Mouse (Mus musculus): ENCODE results near the gene Nmnat1.
"Not testable (repeated sequence)": the region's sequence is repeated elsewhere in the genome, so short reads cannot be mapped to it uniquely, and the experiment has no call there.

The Nmnat1 gene

DNA sequence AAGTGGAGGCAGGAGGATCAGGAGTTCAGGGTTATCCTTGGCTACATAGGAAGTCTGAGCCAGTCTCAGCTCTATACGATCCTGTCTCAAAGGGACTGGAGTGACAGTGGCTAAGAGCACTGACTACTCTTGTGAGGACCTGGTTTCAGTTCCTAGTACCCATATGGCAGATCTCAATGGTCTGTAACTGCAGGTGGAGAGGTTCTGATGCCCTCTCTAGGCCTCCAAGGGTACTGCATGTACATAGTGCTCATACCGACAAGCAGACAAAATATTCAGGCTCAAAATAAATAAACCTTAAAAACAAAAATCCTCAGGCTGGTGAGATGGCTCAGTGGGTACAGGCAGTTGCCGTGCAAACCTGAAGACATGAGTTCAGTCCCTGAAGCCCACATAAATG, 6.1 kb upstream of the Nmnat1 start:
- no peak for DNase-seq (ENCODE audit: low read depth in 1 of 2, low spot score in 2 of 2)

DNA sequence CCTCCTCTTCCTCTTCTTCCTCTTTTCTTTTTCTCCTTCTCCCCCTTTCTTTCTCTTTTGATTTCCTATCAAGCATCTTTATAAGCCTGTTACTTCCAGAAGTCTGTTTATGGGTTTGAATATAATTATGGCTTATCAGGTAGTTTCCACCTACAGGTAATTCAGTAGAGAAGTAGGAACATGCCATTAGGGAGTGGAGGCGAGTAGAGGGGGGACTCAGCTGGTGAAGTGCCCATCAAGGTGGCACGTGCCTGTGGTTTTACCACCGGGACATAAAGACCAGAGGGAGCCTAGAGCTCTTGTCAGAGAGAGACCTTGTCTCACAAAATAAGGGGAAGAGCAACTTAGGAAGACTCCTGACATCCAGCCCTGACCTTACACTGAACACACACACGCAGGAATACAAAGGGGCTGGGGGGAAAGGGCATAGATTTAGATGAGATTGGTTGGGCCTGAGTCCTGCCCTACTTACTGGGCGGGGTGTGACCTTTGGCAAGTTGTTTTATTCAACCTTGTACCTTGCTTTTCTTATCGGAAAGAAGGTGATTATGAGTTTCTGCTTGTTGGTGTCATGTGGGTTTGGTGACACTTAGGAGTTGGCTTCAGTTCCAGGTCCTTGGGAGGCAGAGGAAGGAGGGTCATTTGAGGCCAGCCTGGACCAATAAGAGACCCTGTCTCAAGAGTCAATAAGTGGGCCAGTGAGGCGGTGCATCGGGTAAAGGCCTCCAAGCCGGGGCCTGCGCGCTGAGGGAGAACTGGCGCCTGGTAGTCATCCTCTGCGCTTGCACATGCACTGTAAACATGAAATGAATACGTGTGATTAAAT, 4.6 kb upstream of the Nmnat1 start:
- DNase-seq (ENCODE audit: low read depth in 1 of 2, low spot score in 2 of 2) = no peak

- no peak for DNase-seq (ENCODE audit: low read depth in 1 of 2, low spot score in 2 of 2)
Measured at GRCm38 (mm10) chr4:149487729-149488128, 2.7 kb upstream of the Nmnat1 start.

DNA sequence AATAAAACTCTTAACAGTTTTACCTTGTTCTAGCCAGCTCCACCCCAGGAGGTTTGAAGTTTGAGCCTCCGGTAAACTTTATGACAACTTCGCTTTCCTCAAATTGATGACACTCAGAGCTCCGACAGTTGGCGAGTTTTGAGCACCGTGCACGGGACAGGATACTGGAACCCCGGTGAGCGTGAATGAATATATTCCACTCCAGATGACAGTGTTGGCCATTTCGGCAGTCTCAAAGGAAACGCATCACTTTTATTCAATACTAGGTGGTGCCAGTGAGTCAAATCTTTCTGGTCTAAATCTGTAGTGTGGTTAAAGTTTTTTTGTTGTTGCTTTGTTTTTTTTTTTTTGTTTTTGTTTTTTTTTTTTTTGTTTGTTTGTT, 814 bp upstream of the Nmnat1 start:
- DNase-seq (ENCODE audit: low read depth in 1 of 2, low spot score in 2 of 2) = no peak

- no peak for DNase-seq (ENCODE audit: low read depth in 1 of 2, low spot score in 2 of 2)
Measured at GRCm38 (mm10) chr4:149484566-149484965, 436 bp downstream of the Nmnat1 start.

- no peak for DNase-seq (ENCODE audit: low read depth in 1 of 2, low spot score in 2 of 2)
Measured at GRCm38 (mm10) chr4:149477078-149477477, 7.9 kb downstream of the Nmnat1 start, which contains the start of gene Tmem274. TSS of gene Tmem274 (plus strand) at chr4:149477378.

DNA sequence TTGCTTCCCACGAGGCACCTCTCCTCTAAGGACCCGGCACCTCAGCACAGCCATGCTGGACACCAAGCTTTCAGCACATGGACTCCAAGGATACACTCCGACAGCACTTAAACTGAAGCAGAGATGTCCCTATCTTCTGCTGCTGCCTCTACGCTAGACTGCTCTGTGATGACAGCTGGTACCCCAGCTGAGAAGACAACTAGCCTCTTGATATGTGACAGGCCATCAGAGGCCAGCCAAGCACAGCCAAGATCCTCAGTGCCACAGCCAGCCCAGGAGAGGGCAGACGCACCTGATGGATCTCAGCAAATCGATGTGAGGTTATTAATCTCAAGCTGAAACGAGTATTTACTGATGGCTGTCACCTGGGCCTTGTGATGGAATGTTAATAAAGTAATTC, 9.9 kb downstream of the Nmnat1 start:
- no peak for DNase-seq (ENCODE audit: low read depth in 1 of 2, low spot score in 2 of 2)

GRCm38 (mm10) chr4:149469557-149469956, 15.4 kb downstream of the Nmnat1 start:
- DNase-seq (ENCODE audit: low read depth in 1 of 2, low spot score in 2 of 2) = no peak

- DNase-seq (ENCODE audit: low read depth in 1 of 2, low spot score in 2 of 2) = no peak
Measured at GRCm38 (mm10) chr4:149463435-149463950, 21.5 kb downstream of the Nmnat1 start.

DNA sequence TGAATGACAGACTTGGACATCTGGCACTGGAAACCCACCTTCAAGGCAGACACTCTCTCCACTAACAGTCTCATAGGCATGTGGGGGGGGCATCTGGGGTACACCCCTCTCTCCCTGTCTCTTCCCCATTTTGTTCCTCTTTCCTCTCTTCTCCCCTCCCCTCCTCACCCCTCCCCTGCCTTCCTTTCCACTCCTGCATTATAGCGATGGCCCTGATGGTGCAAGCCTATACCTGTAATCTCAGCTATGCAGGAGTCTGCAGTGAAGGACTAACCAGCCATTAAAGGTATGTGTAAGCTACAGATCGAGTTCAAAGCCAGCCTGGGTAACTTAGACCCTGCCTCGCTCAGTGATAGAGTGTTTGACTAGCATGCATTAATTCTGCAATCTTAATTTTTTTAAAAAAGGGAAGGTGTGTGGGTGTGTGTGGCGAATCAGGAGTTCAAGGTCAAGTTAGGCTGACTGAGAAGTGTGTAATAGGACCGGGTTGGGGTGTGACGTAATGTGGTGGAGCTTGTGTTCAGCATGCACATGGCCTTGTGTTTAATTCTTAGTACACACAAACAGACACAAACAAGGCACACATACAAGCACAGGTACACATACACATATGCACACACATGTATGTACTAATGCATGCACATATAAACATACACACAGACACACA, 22.6 kb downstream of the Nmnat1 start:
- no peak for DNase-seq (ENCODE audit: low read depth in 1 of 2, low spot score in 2 of 2)

- DNase-seq (ENCODE audit: low read depth in 1 of 2, low spot score in 2 of 2) = no peak
Measured at GRCm38 (mm10) chr4:149461579-149462304, 23.3 kb downstream of the Nmnat1 start.

DNA sequence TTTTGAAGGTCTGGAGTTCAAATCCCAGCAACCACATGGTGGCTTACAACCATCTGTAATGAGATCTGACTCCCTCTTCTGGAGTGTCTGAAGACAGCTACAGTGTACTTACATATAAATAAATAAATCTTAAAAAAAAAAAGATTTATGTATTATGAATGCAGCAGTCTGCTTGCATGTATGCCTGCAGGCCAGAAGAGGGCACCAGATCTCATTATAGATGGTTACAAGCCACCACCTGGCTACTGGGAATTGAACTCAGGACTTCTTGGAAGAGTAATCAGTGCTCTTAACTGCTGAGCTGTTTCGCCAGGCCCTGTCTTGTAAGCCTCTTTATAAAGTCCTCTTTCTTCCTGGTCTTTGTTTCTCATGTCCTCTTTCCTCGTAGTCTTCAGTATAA, 24.5 kb downstream of the Nmnat1 start:
- not testable (repeated sequence) for DNase-seq (ENCODE audit: low read depth in 1 of 2, low spot score in 2 of 2)

DNA sequence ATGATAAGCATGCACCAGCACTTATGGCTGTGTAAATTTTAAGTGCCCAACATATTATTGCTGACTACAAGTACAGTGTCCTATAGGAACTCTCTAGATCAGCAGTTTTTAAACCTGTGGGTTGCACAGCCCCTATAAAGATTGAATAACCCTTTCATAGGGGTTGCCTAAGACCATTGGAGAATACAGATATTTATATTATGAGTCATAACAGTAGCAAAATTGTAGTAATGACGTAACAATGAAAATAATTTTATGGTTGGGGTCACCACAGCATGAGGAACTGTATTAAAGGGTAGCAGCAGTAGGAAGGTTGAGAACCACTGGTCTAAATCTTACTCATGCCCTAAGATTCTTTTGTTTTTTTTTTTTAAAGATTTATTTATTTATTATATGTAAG, 25.6 kb downstream of the Nmnat1 start:
- DNase-seq (ENCODE audit: low read depth in 1 of 2, low spot score in 2 of 2) = no peak

DNA sequence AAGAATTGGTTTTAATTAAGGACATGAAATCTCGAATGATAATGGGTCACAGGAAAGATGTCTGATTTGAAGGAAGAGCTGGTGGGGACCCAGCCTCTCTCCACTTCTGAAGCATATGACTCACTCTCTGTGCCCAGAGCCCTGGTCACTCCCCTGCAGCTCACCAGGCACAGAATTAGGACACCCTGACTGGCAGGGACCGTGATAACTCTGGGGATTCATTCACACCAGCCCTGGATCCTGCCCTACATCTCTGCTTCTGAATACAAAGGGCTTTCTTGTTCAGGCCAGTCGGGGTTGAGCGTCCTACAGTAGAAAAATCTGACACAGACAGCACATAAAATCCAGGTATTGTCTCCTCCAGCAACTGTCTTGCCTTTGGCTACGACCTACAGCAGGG, 26.5 kb downstream of the Nmnat1 start:
- no peak for DNase-seq (ENCODE audit: low read depth in 1 of 2, low spot score in 2 of 2)

DNA sequence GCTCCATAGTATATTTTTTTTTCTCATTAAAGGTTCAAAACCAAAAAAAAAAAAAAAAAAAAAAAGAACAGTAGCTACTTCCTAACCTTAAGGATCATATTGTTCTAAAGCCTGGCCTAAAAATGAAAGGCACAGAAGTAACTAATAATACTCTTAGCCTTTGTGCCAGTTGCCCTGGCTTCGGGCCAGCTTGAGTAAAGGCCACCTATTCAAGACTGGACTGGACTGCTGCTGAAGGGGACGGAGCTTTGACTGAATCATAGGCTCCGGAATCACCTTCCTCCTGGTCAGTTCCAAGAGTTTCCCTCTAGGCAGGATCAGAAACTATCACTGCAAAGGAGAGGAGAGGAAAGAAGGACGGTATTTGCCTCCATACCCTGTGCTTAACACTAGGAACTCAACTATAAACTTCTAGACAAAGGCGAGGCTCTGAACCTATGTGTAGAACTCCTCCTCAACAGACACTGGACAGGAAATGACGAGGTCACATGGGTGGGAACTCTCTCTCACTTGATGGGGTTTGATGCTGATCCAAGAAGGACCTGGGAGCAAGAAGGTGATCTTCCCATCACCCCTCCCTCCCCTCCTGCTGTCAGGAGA, 27.1 kb downstream of the Nmnat1 start:
- DNase-seq (ENCODE audit: low read depth in 1 of 2, low spot score in 2 of 2) = no peak

DNA sequence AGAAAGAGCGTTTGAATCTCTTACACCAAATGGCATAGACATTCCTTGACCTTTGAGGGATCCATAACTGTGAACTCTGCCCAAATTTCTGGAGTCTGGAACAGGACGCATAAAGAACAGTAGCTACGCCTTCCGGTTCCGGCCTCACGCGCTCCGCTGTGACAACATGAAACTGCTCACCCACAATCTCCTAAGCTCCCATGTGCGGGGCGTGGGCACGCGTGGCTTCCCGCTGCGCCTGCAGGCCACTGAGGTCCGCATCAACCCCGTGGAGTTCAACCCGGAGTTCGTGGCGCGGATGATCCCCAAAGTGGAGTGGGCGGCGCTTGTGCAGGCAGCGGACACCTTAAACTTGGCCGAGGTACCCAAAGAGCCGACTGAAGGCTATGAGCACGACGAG, 27.8 kb downstream of the Nmnat1 start:
- not testable (repeated sequence) for DNase-seq (ENCODE audit: low read depth in 1 of 2, low spot score in 2 of 2)

GRCm38 (mm10) chr4:149454879-149455278, 30.1 kb downstream of the Nmnat1 start, which contains the start of gene Rbp7:
TSS of gene Rbp7 (minus strand) at chr4:149454978.
- DNase-seq (ENCODE audit: low read depth in 1 of 2, low spot score in 2 of 2) = no peak

- DNase-seq (ENCODE audit: low read depth in 1 of 2, low spot score in 2 of 2) = no peak
Measured at GRCm38 (mm10) chr4:149454263-149454662, 30.7 kb downstream of the Nmnat1 start.

- no peak for DNase-seq (ENCODE audit: low read depth in 1 of 2, low spot score in 2 of 2)
Measured at GRCm38 (mm10) chr4:149453656-149454055, 31.3 kb downstream of the Nmnat1 start.

- DNase-seq (ENCODE audit: low read depth in 1 of 2, low spot score in 2 of 2) = no peak
Measured at GRCm38 (mm10) chr4:149450636-149451035, 34.4 kb downstream of the Nmnat1 start.

DNA sequence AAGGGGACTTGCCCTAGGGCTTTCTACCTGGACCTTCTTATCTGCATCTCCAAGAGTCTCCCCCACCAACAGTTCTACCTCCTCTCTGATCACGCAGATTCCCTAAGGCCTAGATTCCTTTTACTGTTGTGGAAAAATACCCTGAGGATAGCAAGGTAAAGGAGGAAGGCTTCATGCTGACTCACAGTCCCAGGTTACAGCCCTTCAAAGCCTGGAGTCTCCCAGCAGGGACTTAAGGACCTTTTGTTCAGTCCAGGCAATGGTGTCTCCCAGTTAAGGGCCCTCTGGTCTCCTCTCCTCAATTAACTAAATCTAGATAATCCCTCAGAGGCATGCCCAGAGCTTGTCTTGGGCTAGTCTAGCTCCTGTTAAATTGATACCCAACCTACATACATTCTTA, 38.7 kb downstream of the Nmnat1 start:
- DNase-seq (ENCODE audit: low read depth in 1 of 2, low spot score in 2 of 2) = no peak

Measured in monocyte, adult 2 months (primary cell).